Mouse (Mus musculus): ENCODE data around the gene Adprhl1. TPM values are rescaled to one million over a fixed set of nuclear protein-coding genes. Genes with fewer than 3 reads are reported as not detected.
A peak's percentile ranks its signal among the peaks of the same experiment; 100 is the strongest.

The Adprhl1 gene
- total and polyA plus RNA-seq, 3 experiments: not detected

- DNase-seq (ENCODE audit: extremely low read depth): no peak
- peaks cover 77% of the 10 kb centered on the region for H3K27me3 ChIP-seq (replicated peaks)
- no peak for TF ChIP-seq TBP (conservative IDR thresholded peaks at IDR 0.05; ENCODE audit: low read depth, low read length)
- no peak for TF ChIP-seq ZC3H11A (IDR thresholded peaks at IDR 0.05; ENCODE audit: low read depth, low read length)
- TF ChIP-seq ELF1 (IDR thresholded peaks at IDR 0.05; ENCODE audit: low read depth, low read length): no peak
- TF ChIP-seq ETS1 (conservative IDR thresholded peaks at IDR 0.05; ENCODE audit: low read depth, low read length): no peak
- TF ChIP-seq POLR2A (IDR thresholded peaks at IDR 0.05; ENCODE audit: low read depth, low read length): no peak
- TF ChIP-seq HCFC1 (IDR thresholded peaks at IDR 0.05; ENCODE audit: low read depth, low read length): no peak
- no peak for TF ChIP-seq MAX (IDR thresholded peaks at IDR 0.05; ENCODE audit: low read length)
- no peak for TF ChIP-seq MAZ (IDR thresholded peaks at IDR 0.05; ENCODE audit: low read depth, low read length)
- no peak for TF ChIP-seq ZMIZ1 (IDR thresholded peaks at IDR 0.05; ENCODE audit: low read depth, low read length)
- TF ChIP-seq RCOR1 (conservative IDR thresholded peaks at IDR 0.05; ENCODE audit: low read depth, low read length): no peak
- no peak for TF ChIP-seq MXI1 (IDR thresholded peaks at IDR 0.05; ENCODE audit: low read depth, low read length)
- in situ Hi-C loops (cut with MboI; ENCODE audit: low pct_ligation_motif_present, low pct_unique_long_range_greater_than_20kb, low sequenced_read_pairs): no loop called here
- no peaks in the 10 kb centered on the region for H3K79me2 ChIP-seq (replicated peaks; ENCODE audit: control insufficient read depth, extremely low read depth, insufficient read depth, poor library complexity, severe bottlenecking)
- H3K9ac ChIP-seq (ENCODE audit: insufficient read depth, low read depth): no peak overlapping the region
- H3K27ac ChIP-seq (ENCODE audit: insufficient read depth, low read depth): no peak overlapping the region
- H3K4me2 ChIP-seq (ENCODE audit: insufficient read depth, low read depth, poor library complexity, severe bottlenecking): no peak overlapping the region
- H3K9me3 ChIP-seq (replicated peaks; ENCODE audit: low read length): no peaks in the 10 kb centered on the region
- H3K4me1 ChIP-seq (ENCODE audit: control insufficient read depth in 1 of 2, insufficient read depth in 2 of 2): peaks cover 5 to 6% of the 10 kb centered on the region in 2 experiments; a peak in 2 of 4 replicates
- no peaks in the 10 kb centered on the region for H3K36me3 ChIP-seq (replicated peaks in 1 of 2; ENCODE audit: control insufficient read depth in 1 of 2, insufficient read depth in 1 of 2, low read length in 1 of 2)
- peak overlapping the region in 1 of 3 experiments; percentile 10 for H3K4me3 ChIP-seq (replicated peaks in 1 of 3; ENCODE audit: low read depth in 2 of 3, low read length in 2 of 3, poor library complexity in 1 of 3)
- dilution Hi-C loops (cut with MboI; ENCODE audit: extremely low pct_ligation_motif_present, extremely low pct_unique_long_range_greater_than_20kb, low sequenced_read_pairs): no loop called here
Observed at GRCm38 (mm10) chr8:13240055-13240454, 13.9 kb downstream of the Adprhl1 start.

GRCm38 (mm10) chr8:13234803-13235202, 19.2 kb downstream of the Adprhl1 start:
- no peaks in the 10 kb centered on the region for H3K9me3 ChIP-seq (replicated peaks; ENCODE audit: low read length)
- no peaks in the 10 kb centered on the region for H3K36me3 ChIP-seq (replicated peaks in 1 of 2; ENCODE audit: control insufficient read depth in 1 of 2, insufficient read depth in 1 of 2, low read length in 1 of 2)
- in situ Hi-C loops (cut with MboI; ENCODE audit: low pct_ligation_motif_present, low pct_unique_long_range_greater_than_20kb, low sequenced_read_pairs) (no loop called here), dilution Hi-C loops (cut with MboI; ENCODE audit: extremely low pct_ligation_motif_present, extremely low pct_unique_long_range_greater_than_20kb, low sequenced_read_pairs) (no loop called here)
- no peaks in the 10 kb centered on the region for H3K79me2 ChIP-seq (replicated peaks; ENCODE audit: control insufficient read depth, extremely low read depth, insufficient read depth, poor library complexity, severe bottlenecking)
- peaks cover 4 to 5% of the 10 kb centered on the region in 2 experiments; a peak in 3 of 4 replicates for H3K4me1 ChIP-seq (ENCODE audit: control insufficient read depth in 1 of 2, insufficient read depth in 2 of 2)
- H3K27ac ChIP-seq (ENCODE audit: insufficient read depth, low read depth): no peak overlapping the region
- H3K9ac ChIP-seq (ENCODE audit: insufficient read depth, low read depth): no peak overlapping the region
- TF ChIP-seq USF2 (conservative IDR thresholded peaks at IDR 0.05; ENCODE audit: low read depth, low read length) (no peak), CHD1 (IDR thresholded peaks at IDR 0.05; ENCODE audit: low read depth, low read length) (no peak), UBTF (IDR thresholded peaks at IDR 0.05; ENCODE audit: low read depth, low read length) (no peak), IRF4 (IDR thresholded peaks at IDR 0.05; ENCODE audit: low read depth, low read length) (no peak), ETS1 (conservative IDR thresholded peaks at IDR 0.05; ENCODE audit: low read depth, low read length) (no peak; the same call in 1 of the 2 replicates), MEF2A (IDR thresholded peaks at IDR 0.05; ENCODE audit: borderline replicate concordance, low read depth, low read length) (no peak), CHD2 (IDR thresholded peaks at IDR 0.05; ENCODE audit: low read length) (no peak), GABPA (IDR thresholded peaks at IDR 0.05; ENCODE audit: insufficient replicate concordance, low read depth, low read length) (no peak), KAT2A (IDR thresholded peaks at IDR 0.05; ENCODE audit: insufficient replicate concordance, low read length) (no peak), TBP (conservative IDR thresholded peaks at IDR 0.05; ENCODE audit: low read depth, low read length) (no peak), MYC (IDR thresholded peaks at IDR 0.05; ENCODE audit: low read depth, low read length) (no peak), ZMIZ1 (IDR thresholded peaks at IDR 0.05; ENCODE audit: low read depth, low read length) (no peak), MAX (IDR thresholded peaks at IDR 0.05; ENCODE audit: low read length) (no peak)
- H3K27me3 ChIP-seq (replicated peaks): peaks cover 76% of the 10 kb centered on the region
- no peak for DNase-seq (ENCODE audit: extremely low read depth)
- no peak overlapping the region for H3K4me2 ChIP-seq (ENCODE audit: insufficient read depth, low read depth, poor library complexity, severe bottlenecking)
- H3K4me3 ChIP-seq (replicated peaks in 1 of 3; ENCODE audit: low read depth in 2 of 3, low read length in 2 of 3, poor library complexity in 1 of 3): peak overlapping the region in 1 of 3 experiments; percentile 26

All from CH12.LX (cell line).